Mouse (Mus musculus) embryonic fibroblast, embryonic 13.5 days (primary cell): ENCODE measurements around the gene Efna4. TPM values are rescaled to one million over a fixed set of nuclear protein-coding genes. Genes with fewer than 3 reads are reported as not detected.

Experiments
- H3K27ac ChIP-seq: 2 replicates; pipeline ENCODE4 v1.5.1; 2012; ENCODE audit warnings: low read length, control low read depth, inconsistent platforms; ENCODE audit not compliant: insufficient read depth
- H3K4me1 ChIP-seq: 2 replicates; pipeline ENCODE4 v1.6.1; 2011; ENCODE audit warnings: low read length; ENCODE audit not compliant: control insufficient read depth, insufficient read depth
- H3K4me3 ChIP-seq: 2 replicates; pipeline ENCODE4 v1.5.1; 2011; ENCODE audit warnings: mild to moderate bottlenecking, control low read depth, low read length; ENCODE audit not compliant: insufficient read depth
- CTCF ChIP-seq: IDR thresholded peaks from 2 replicates; pipeline ENCODE4 v1.5.1; 2011; ENCODE audit warnings: mild to moderate bottlenecking, control low read depth, low read length, moderate library complexity, borderline replicate concordance; ENCODE audit not compliant: insufficient read depth
- POLR2A ChIP-seq: IDR thresholded peaks from 2 replicates; pipeline ENCODE4 v1.6.1; 2011; ENCODE audit warnings: low read depth, mild to moderate bottlenecking, control low read depth, low read length, moderate library complexity
- polyA plus RNA-seq: library from polyadenylated mRNA; stranded (reverse); fragments of >200 nt; gene quantifications from 2 replicates; pipeline ENCODE4 v1.2.4, GENCODE M21; 2011; ENCODE audit warnings: low read depth; ENCODE audit not compliant: missing spikeins, insufficient read length

Gene Efna4
- polyA plus RNA-seq, 1 experiment = 11.4 TPM

DNA sequence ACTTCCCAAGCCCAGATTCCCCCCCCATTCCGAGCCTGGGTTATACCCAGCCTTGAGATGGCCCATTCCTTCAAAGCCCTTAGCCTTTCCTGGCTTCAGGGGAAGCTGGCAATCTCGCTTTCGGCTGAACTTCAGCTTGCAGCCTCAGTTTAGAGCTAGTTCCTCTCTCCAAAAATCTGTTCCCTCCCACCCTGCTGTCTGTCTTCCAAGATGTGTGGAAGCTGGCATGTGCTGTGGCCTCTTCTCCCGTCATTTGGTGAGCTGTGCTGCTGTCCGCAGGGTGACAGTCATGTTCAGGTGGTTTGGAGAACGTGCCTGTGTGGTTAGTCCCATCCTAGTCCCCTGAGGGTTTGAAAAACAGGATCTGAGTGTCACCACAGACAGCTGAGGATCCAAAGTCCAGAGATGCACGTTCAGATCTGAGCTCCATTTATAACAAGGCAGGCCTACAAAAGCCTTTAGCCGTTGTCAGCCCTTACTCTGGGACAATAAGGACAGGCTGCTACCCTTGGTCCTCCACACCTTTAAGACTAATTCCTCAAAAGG, 42.1 kb downstream of the Efna4 start:
- Histone ChIP-seq H3K4me1 (peaks cover 7% of the 10 kb centered on the region; the same call in 1 of the 2 replicates), H3K4me3 (no peak overlapping the region), H3K27ac (no peak overlapping the region)
- TF ChIP-seq CTCF (no peak), POLR2A (no peak)

DNA sequence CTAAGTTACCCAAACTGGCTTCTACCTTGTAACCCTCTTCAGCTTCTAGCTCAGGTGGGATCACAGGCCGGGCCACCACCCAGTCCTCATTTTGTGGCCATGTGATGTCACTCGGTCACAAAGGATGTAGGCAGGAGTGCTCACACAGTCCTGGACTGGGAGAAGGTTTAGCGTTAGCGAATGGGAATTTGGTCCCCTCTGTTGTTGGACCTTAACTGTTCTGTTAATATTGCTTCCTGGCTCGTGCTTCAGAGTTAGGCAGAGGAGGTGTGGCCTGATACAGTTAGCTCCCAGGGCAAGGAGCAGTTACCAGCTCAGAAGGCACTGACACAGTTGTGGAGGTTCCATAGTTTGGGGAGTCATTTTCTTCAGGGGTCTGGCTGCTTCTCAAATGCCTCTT, 43.6 kb downstream of the Efna4 start:
- no peak for TF ChIP-seq CTCF
- TF ChIP-seq POLR2A = no peak
- Histone ChIP-seq H3K4me3 (no peak overlapping the region), H3K4me1 (peaks cover 3% of the 10 kb centered on the region; the same call in 1 of the 2 replicates), H3K27ac (no peak overlapping the region)

DNA sequence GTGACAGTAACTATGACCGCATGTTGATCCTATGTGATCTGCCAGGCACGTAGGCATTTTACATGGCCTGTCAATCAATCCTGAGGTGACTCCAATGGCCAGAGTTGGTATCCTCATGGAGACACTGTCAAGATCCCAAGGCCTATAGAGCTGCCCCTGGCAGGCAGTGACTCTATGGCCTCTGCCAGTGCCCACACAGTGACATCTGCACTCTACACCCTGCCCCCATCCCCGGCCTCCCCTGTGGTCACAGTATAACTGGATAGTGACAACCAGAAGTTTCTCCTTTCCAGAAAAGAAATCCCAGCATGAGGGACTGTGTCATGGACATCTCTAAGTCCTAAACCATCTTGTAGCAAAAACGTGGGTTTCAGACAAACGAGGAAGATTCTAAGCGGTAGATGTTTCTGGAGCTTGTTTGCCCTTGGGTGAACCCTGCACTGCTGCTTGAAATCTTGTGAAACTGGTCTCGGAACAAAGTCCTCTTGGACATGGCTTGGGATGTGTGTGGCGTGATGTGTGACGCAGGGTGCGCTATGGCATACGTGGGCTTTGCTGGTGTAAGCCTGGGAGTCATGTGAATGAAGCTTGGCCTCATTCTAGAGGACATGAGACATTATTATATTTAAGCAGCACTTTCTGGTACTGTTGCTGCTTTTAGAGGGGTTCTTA, 44.4 kb downstream of the Efna4 start:
- H3K27ac ChIP-seq = no peak overlapping the region
- TF ChIP-seq POLR2A (no peak), CTCF (no peak)
- peaks cover 3% of the 10 kb centered on the region; the same call in 1 of the 2 replicates for H3K4me1 ChIP-seq
- H3K4me3 ChIP-seq = no peak overlapping the region

DNA sequence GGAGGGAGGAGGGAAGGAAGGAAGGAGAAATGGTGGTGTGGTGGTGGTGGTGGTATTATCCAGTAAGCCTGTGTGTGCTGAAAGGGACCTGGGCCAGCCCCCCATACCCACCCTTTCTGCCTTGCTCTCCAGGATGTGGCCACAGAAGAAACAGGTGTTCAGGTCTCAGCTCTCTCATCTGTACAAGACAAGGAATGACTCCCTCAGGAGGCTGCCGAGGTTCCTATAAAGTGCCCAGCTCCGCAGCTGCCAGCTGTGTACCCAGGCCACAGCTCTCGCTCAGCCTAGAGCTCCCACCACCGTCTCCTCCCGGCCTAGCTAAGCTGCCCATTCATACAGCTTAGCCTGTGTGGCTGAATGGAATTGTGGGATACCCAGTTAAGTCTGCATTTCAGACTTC, 45.5 kb downstream of the Efna4 start:
- no peak overlapping the region for H3K4me3 ChIP-seq
- H3K27ac ChIP-seq = no peak overlapping the region
- TF ChIP-seq POLR2A (no peak), CTCF (no peak)
- peaks cover 3% of the 10 kb centered on the region; the same call in 1 of the 2 replicates for H3K4me1 ChIP-seq

DNA sequence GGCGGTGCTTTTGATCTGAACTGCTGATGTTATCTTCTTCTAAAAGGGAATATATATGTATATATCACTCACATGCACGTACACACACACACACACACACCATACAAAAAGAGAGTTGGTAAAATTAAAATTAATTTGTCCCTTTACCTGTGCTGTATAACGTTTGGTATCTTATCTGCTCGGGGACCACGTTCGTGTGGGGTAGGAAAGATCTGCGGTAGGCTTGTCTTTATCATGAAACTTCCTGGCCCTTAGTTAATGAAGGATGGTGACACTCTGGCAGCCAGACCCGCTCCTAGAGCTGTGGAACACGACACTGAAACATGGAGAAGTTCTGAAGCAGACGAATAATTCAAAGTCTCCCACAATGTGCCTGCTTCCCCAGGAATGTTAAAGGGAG, 46.0 kb downstream of the Efna4 start:
- Histone ChIP-seq H3K27ac (no peak overlapping the region), H3K4me3 (no peak overlapping the region), H3K4me1 (peaks cover 3% of the 10 kb centered on the region; the same call in 1 of the 2 replicates)
- TF ChIP-seq POLR2A (no peak), CTCF (no peak)

DNA sequence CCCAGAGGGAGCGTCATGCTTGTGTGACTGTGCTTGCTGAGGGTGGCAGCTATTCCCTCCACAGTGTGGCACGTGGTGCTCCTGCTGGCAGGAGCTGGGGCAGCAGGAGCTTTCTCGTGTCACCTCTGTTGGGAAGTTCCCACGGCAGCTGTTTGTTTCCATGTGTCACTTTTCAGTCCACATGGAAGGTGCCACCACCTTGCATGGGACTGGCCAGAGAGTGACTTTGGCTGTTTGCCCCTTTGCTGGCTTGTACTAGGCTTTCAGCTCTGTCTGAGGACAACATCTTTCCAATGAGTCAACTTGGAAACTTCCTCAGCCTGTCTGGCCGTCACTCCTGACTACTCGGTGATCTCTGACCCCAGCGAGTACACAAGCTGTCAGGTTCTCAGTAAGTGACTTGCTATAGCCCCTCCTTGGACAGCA, 49.3 kb downstream of the Efna4 start:
- Histone ChIP-seq H3K4me1 (no peaks in the 10 kb centered on the region; the same call in 1 of the 2 replicates), H3K4me3 (no peak overlapping the region), H3K27ac (no peak overlapping the region)
- TF ChIP-seq POLR2A = no peak
- TF ChIP-seq CTCF = no peak

DNA sequence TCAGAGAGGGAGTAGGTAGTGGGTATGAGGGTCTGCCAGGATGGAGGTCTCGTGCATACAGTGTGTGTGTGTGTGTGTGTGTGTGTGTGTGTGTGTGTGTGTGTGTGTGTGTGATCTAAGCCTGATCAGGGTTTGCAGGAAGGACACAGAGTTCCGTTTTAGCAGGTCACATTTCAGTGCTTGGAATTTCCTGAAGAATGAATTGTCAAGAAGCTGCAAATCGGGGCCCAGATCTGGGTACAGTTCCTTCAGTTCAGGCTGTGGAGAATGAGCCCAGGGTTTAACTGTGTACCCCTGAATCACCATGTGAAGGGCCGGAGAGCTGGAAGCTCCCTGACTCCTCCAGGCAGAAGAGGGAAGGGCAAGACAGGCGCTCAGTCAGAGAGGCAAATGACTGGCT, 50.5 kb downstream of the Efna4 start:
- Histone ChIP-seq H3K4me1 (no peaks in the 10 kb centered on the region; the same call in 1 of the 2 replicates), H3K27ac (no peak overlapping the region), H3K4me3 (no peak overlapping the region)
- TF ChIP-seq CTCF = no peak
- no peak for TF ChIP-seq POLR2A

DNA sequence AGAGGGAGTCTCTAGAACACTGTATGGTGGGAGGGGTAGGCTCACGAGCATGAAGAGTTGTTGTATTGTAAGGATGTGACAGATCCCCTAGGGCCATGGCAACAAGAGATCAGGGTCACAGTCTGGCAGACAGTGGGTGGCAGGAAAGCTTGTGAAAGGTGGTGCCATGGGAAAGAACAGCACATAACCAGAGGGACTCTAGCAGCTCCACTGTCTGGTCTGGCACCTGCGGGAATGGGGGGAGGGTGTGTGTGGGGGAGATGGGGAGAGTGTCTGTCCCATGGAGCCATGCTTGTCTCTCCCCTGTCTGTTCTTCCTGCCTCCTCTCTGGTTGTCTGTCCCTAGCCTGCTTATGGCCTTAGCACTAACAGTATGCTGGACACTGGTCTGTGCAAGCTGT, 52.3 kb downstream of the Efna4 start:
- H3K4me3 ChIP-seq = no peak overlapping the region
- H3K27ac ChIP-seq = no peak overlapping the region
- no peak for TF ChIP-seq CTCF
- no peaks in the 10 kb centered on the region; the same call in 1 of the 2 replicates for H3K4me1 ChIP-seq

DNA sequence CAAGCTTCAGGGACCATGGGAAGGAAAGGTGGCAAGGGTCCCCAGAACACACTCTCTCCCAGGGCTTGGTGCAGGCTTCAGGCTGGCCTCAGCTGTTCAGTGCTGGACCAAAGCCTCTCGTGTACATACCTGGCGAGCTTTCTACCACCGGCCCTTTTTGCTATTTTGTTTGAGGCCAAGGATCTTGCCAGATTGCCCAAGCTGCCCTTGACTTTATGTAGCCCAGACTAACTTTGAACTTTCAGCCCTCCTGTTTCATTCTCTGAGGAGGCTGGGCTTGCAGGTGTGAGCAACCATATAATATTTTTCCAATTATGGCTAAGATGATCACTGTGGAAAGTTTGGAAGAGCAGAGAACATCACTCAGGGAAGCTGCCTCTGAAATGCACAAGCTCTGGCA, 53.6 kb downstream of the Efna4 start:
- H3K27ac ChIP-seq = no peak overlapping the region
- peaks cover 2% of the 10 kb centered on the region; the same call in 1 of the 2 replicates for H3K4me1 ChIP-seq
- H3K4me3 ChIP-seq = no peak overlapping the region
- TF ChIP-seq CTCF = no peak
- TF ChIP-seq POLR2A = no peak

Other genes with a start within 250 kb of the Efna4 start
- 15.4 and 17.8 TPM in 2 replicates for gene Rusc1, start 244.7 kb downstream of the Efna4 start, polyA plus RNA-seq
- gene Gm43738, start 236.9 kb downstream of the Efna4 start, polyA plus RNA-seq = not detected in 2 replicates
- gene Fdps, start 236.1 kb downstream of the Efna4 start, polyA plus RNA-seq = 145 and 176 TPM in 2 replicates
- not detected in 2 replicates for gene Pklr, start 201.9 kb downstream of the Efna4 start, polyA plus RNA-seq
- 0.32 and 1.0 TPM in 2 replicates for gene Hcn3, start 177.8 kb downstream of the Efna4 start, polyA plus RNA-seq
- gene Clk2, start 173.2 kb downstream of the Efna4 start, polyA plus RNA-seq = 45.3 and 57.5 TPM in 2 replicates
- 75.7 and 91.2 TPM in 2 replicates for gene Scamp3, start 160.6 kb downstream of the Efna4 start, polyA plus RNA-seq
- 46.9 and 49.5 TPM in 2 replicates for gene Fam189b, start 154.9 kb downstream of the Efna4 start, polyA plus RNA-seq
- gene Gba, start 135.1 kb downstream of the Efna4 start, polyA plus RNA-seq = 86.8 and 103 TPM in 2 replicates
- gene Thbs3, start 122.8 kb downstream of the Efna4 start, polyA plus RNA-seq = 60.8 and 83.1 TPM in 2 replicates
- 96.9 and 98.6 TPM in 2 replicates for gene Mtx1, start 110.9 kb downstream of the Efna4 start, polyA plus RNA-seq
- gene Muc1, start 109.0 kb downstream of the Efna4 start, polyA plus RNA-seq = 1.1 and 2.5 TPM in 2 replicates
- gene Krtcap2, start 92.1 kb downstream of the Efna4 start, polyA plus RNA-seq = 265 and 289 TPM in 2 replicates
- 14.2 and 24.2 TPM in 2 replicates for gene Trim46, start 91.7 kb downstream of the Efna4 start, polyA plus RNA-seq
- gene Dpm3, start 78.7 kb downstream of the Efna4 start, polyA plus RNA-seq = 47.2 and 51.3 TPM in 2 replicates
- 91.5 and 103 TPM in 2 replicates for gene Slc50a1, start 67.5 kb downstream of the Efna4 start, polyA plus RNA-seq
- gene Efna1, start 56.9 kb downstream of the Efna4 start, polyA plus RNA-seq = 4.1 and 7.1 TPM in 2 replicates
- 7.1 and 8.7 TPM in 2 replicates for gene Efna3, start 15.1 kb downstream of the Efna4 start, polyA plus RNA-seq
- 112 and 136 TPM in 2 replicates for gene Adam15, start 12.0 kb upstream of the Efna4 start, polyA plus RNA-seq
- not detected in 2 replicates for gene Dcst2, start 23.9 kb upstream of the Efna4 start, polyA plus RNA-seq
- not detected in 2 replicates for gene Dcst1, start 27.2 kb upstream of the Efna4 start, polyA plus RNA-seq
- 46.9 and 56.0 TPM in 2 replicates for gene Zbtb7b, start 56.7 kb upstream of the Efna4 start, polyA plus RNA-seq
- gene Lenep, start 64.8 kb upstream of the Efna4 start, polyA plus RNA-seq = not detected in 2 replicates
- 10.9 and 11.2 TPM in 2 replicates for gene Flad1, start 73.8 kb upstream of the Efna4 start, polyA plus RNA-seq
- 142 and 174 TPM in 2 replicates for gene Cks1b, start 80.4 kb upstream of the Efna4 start, polyA plus RNA-seq
- 224 and 227 TPM in 2 replicates for gene Shc1, start 80.4 kb upstream of the Efna4 start, polyA plus RNA-seq
- gene Pygo2, start 92.2 kb upstream of the Efna4 start, polyA plus RNA-seq = 42.4 and 45.2 TPM in 2 replicates
- 90.9 and 91.6 TPM in 2 replicates for gene Pbxip1, start 98.7 kb upstream of the Efna4 start, polyA plus RNA-seq
- 16.3 and 21.0 TPM in 2 replicates for gene Pmvk, start 116.5 kb upstream of the Efna4 start, polyA plus RNA-seq
- gene Kcnn3, start 182.1 kb upstream of the Efna4 start, polyA plus RNA-seq = 0.90 and 1.6 TPM in 2 replicates